Mouse (Mus musculus) embryo, embryonic 11.5 days (tissue): ENCODE data around the gene Abcc4.
"Not testable (repeated sequence)": the region's sequence is repeated elsewhere in the genome, so short reads cannot be mapped to it uniquely, and the experiment has no call there.

Source experiments
- DNase-seq: peaks from one replicate; pipeline ENCODE4 v3.0.0-alpha.2; 2012; ENCODE audit warnings: low read depth, low spot score

Gene Abcc4

DNA sequence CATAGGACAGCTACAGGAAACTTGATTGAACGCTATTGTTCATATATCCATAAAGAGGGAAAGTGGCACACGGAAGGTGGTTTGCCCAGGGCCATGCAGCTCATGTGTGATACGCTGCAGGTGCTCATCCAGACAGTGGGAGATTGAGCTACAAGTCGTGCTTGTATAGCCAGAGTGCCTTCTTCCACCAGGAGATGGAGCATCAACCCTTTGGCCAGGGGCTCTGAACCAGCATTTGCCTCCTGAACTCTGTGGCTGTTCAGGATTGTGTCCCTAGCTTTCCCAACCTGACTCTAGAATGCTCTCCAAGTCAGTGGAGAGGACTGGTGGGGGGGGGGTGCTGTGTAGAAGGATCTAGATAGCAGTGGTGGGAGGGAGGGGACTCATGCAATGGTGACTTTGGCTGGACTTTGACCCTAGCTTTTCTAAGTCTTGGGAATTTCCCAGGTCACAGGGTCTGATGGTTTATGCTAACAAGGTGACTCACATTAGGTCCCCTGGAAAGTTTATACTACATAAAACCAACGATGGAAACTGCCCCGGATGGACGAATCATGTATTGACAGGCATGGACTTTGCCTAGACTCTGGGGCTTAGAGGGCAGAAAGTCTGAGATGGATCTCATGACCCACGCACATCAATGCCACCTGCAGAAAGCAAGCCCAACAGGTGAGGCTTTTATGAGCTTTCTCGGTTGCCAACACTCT, 27.6 kb downstream of the Abcc4 start:
- DNase-seq = no peak

DNA sequence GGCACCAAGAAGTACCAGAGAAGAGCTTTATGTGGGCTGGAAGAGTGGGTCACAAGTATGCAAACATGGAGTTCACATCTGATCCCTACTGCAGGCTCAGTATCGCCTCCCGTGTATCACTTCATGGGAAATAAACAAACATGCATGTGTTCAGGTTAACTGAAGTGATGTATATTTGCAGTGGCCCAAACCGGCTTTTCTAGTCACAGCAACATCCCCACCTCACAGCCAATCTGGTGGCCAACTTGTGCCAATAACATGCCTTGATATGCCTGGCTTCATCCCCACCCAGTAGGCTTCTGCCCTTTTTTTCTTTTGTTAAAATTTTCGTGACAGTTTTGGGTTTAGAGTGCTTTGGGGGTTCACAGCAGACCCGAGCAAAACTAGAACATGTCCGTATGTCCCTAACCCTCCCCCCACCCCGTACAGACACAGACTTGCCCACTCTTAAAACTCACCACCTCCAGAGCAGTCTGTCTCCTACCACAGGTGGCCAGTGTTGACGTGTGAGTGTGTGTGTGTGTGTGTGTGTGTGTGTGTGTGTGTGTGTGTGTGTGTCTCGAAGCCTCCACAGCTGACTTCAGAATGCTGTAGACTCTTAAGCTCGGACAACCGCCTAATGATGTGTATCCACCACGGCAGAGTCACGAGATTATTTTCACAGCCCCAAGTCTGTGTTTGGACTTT, 29.6 kb downstream of the Abcc4 start:
- DNase-seq = no peak

DNA sequence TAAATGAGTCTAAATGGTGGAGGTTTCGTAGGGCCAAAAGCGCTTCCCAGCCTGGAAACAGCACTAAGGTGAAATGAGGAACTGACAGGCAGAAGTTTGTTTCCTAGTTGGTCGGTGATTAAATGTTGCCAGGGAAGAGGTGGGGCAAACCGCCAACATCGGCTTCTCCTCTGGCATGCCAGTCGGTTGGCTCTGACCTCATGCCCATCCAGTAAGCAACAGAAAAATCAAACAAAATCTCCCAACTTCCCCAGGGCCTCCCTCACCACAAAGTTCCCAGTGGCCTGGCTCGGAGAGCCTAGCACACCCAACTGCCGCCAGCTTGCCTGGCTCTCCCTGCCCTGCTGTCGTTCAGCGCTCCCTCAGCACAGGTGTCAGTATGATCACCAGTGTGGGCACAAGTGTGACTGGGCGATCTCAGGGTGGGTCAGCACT, 31.3 kb downstream of the Abcc4 start:
- no peak for DNase-seq

DNA sequence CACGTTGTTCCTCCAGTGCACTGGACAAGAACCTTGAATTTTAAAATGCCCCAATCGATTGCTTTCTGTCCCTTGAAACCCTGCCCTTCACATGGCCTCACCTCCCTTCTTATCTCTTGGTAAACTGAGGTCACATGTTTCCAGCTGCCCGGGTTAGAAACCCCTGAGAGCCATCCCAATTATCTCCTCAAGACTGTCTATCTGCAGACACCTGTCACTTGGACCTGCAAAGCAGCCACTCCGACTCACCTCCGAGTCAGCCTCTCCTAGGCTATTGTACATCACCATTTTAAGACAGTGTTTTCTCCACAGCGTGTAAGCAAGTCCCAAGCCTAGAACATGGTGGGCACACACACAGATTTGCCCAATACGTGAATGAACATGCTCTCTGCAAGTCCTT, 31.8 kb downstream of the Abcc4 start:
- no peak for DNase-seq

DNA sequence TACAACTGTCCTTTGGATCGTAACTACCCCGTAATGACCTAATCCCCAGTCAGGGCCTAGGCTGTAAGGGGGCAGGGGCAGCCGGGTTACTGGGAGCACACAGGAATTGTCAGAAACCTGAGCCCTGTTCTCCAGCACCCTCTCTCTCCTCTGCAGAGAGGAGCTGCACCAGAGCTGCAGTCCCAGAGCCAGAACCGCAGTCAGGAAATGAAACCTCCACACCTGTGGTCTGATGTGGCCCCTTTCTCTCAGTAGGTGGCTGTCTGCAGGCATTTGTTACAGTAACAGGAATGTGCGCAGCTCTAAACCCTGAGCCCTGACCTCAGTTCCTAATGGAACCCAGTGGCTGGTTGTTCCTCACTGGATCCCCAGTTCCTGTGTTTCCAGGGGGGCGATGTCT, 32.5 kb downstream of the Abcc4 start:
- no peak for DNase-seq

DNA sequence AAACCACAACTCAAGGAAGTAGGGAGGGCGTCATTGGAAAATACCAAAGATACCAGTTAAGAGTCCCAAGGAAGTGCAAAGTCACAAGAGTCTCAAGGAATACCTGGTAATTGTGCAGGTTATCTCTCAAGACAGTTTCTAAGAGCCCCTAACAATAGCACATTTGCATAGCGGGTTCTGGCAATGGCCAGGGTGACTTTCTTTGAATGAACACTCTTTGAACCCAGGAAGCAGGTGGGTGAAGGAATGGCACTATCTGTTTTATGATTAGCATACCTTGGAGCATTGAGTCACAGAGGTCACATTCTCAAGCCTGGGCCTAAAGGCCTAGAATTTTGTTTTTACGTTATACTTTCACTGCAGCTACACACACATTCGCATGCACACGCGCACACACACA, 33.1 kb downstream of the Abcc4 start:
- not testable (repeated sequence) for DNase-seq

DNA sequence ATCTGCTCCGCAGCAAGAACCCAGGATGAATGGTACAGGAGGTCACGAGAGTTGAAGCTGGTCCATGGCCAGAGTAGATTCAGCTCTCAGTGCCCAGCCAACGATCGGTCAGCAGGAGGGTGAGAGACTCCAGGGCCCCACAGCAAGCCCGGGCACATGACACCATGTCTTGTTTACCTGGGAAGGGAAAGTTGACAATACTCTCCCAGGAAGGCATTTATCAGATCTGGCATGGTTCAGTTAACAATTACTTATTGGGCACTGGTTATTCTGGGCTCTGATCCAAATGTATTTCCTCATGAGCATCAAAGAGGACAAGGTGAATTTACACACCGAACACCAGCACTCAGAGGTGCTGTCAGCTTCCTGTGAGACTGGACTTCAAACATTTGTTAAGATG, 38.5 kb downstream of the Abcc4 start:
- no peak for DNase-seq

DNA sequence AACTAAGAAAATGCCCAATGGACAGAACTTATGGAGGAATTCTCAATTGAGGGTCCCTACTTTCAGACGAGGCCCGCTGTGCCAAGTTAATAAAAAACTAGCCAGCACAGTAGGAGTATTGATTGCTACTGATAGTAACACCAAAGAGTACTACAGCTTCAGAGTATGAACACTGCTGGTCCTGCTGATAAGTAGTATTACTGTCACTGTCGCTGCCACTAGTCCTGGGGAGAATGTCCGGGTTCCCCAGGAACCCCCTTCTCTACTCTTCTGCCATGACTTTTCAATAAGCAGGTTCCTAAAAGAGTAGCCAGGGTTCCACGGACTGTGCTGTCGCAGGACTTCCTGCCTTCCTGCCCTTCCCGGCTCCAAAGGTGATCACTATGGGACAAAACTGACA, 41.4 kb downstream of the Abcc4 start:
- no peak for DNase-seq

DNA sequence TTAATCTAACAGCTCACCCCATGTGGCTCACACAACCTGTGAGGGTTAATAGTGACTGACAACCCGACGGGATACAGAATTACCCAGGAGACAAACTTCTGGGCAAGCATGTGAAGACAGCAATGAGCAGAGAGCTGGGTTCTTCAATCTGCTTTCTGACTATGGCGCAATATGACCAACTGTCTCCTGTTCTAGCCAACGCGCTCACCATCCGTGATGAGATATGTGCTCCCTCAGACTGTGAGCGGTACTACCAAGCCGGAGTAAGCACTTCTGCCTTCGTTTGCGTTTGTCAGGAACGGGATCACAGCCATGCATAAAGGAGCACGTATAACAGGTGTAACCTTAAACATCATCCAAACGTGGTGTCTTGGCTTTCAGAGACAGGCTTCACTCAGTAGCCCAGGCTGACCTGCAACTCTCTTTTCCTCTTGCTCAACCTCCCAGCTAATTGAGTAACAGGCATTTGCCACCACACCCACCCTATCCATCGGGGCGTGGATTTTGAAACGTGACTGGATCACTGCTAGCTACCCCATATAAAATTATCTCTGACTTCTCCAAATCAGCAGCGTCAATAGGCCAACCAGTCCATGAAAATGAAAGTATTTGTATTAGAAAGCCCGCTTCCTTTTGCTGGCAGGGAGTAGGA, 43.3 kb downstream of the Abcc4 start:
- DNase-seq = no peak

DNA sequence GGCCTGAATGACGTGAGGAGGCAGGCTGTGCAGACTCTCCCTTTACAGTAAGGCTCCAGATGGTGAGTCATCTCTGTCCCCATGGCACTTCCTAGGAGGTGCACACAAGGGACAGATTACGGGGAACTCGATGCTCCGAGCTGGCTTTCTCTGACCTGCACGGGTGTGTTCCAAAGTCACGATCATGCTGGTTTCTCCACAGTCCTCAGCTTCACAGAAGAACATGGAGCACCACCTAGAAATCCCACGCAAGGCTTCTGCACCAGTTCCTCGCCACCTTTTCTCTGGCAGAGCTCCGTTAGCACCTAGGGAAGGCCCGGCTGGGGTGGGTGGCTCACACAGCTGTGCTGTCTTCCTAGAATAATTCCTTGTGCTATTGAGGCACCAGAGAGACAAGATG, 43.9 kb downstream of the Abcc4 start:
- DNase-seq = no peak

DNA sequence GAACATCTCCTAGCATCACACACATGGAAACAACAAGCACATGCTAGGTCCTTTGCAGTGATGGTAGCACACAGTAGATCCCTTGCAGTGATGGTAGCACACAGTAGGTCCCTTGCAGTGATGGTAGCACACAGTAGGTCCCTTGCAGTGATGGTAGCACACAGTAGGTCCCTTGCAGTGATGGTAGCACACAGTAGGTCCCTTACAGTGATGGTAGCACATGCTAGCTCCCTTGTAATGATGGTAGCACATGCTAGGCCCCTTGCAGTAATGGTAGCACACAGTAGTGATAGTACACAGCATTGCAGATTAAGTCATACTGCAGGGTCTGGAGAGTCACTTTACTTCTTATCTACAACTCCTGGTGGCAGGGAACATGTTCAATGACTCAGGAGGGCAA, 46.8 kb downstream of the Abcc4 start:
- no peak for DNase-seq

DNA sequence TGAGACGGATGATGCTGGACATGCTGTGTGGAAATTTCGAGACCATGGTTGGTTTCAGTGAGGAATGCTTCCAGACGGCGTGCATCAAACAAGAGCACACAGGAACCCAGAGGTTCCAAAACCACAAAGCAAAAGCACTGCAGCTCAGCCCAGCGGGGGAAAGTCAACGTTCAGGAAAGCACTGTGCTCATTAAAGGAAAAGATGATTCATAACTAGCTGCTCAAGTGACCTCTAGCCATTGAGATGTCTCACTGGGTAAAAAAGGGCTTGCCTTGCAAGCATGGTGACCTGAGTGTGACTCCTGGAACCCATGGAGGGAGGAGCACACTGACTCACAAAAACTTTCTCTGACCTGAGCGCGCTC, 47.7 kb downstream of the Abcc4 start:
- no peak for DNase-seq

DNA sequence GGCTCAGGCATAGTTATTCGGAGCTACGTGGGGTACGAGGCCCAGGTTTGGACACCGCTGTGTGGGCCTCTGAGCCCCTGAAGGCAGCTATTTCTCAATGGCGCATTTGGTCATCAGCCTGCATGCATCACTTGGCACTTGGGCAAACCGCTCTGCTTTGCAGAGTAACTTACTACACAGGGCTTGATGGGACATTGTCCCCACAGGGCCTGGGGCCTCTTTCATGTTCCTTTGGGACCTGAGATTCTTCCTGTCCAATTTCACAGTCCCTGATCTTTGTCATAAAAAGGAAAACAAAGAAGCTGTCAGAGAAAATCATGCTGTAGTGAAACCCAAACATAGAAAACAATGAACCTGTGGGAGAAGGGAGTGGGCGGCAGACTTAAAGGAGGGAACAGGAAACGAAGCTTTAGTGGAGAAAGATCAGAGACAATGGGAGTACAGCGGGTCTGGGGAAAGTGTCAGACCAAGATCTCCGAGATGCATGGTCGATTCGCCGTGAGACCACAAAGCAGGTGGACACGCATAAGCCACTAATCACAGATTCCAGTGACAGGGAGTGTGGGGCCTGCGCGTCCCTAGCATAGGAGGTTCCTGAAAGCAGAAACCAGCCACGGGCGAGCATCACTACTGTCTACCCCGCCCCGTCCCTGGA, 48.2 kb downstream of the Abcc4 start:
- no peak for DNase-seq

DNA sequence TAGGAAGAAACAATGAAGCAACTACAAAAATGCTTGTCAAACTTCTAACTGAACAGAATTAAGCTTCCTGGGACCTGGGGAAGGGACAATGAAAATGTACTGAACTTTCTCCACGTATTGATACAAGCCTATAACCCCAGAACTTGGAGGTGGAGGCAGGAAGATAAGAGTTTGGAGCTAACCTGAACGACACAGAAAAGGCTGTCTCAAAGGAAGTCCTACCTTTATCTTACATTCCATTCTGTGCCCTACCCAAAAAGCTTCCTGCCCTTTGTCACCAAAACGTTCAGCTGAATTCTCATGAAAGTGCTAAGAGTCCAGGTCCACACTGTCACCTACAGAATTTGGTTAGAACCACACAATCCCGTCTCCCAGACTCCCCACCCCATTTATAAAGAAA, 48.8 kb downstream of the Abcc4 start:
- no peak for DNase-seq

DNA sequence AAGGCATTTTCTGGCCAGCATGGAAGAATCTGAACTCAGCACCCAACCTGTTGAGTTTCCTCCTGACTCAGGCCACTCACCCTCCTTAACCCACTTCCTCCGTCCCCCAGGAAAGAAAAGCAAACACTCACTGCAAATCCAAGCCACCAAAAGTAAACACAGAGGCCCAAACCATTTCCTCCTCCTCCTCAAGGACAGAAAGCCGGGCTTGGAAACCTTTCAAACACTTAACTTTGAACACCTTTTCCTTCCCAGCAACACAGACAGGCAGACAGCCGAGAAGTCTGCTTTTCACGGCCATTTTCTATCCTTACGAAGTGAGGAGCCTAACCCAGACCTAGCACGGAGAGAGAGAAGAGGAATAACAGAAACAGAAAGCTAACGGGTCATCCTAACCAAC, 50.0 kb downstream of the Abcc4 start:
- DNase-seq = no peak

DNA sequence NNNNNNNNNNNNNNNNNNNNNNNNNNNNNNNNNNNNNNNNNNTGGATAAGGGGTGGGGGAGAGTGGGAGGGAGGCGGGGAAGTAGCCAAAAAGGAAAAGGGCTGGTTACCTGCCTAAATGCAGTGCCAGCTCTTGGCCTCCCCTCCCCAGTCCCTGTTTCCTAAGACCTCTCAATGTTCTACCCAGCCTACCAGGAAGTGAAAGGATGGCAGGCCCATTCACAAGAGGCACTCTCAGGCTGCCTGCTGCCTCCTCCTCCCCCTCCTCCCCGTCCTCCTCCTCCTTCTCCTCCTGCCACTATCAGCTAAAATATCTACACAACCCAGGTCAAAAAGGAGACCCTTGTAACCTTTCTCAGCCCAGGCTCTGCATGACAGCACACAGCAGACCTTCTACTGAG, 51.1 kb downstream of the Abcc4 start:
- no peak for DNase-seq

DNA sequence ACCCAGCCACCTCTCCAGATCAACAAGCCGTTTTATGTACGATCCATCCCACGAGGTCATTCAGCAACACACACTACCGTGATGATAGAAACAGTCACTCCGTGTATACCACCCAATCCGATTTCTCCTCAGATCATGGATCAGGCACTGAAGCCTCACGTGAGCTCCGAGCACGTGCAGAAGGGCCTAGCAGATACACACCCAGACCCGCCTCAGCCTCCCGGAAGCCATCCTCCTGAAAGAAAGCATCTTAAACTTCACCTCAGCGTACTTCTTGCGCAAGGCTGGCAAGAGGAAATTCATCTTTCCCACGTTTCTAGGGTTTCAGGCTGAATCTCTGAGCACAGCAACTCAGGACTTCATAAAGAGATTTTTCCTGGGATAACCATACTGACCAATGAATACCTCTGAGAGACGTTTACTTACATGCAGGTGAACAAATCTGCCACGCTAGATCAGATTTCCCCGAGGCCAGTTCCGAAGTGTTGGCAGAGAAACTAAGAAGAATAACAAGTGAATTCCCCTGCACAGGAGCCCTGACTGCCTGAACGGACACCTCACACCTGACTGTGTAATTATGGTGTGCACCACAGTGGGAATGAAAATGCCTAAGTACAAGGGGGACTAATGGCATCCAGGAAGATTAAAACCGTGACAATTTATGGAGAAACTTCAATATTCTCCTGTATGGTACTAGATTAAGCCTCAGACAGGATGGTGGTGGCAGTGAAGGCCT, 54.1 kb downstream of the Abcc4 start:
- DNase-seq = no peak

DNA sequence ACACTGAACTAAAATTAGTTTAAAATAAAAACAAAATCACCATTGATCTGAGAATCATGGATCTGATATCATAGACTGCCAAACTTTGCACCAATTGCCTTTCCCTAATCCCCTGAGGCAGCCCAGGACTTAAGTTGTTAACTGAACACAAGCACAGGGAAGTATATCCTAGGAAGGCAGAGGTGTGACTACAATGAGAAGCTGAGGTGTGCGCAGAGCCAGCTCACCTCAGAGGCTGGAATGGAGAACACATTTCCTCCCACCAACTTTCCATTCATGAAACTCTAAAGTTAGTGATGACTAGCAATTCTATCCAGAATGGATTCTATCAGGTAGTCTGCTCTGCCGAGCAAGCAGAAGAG, 56.1 kb downstream of the Abcc4 start:
- no peak for DNase-seq

DNA sequence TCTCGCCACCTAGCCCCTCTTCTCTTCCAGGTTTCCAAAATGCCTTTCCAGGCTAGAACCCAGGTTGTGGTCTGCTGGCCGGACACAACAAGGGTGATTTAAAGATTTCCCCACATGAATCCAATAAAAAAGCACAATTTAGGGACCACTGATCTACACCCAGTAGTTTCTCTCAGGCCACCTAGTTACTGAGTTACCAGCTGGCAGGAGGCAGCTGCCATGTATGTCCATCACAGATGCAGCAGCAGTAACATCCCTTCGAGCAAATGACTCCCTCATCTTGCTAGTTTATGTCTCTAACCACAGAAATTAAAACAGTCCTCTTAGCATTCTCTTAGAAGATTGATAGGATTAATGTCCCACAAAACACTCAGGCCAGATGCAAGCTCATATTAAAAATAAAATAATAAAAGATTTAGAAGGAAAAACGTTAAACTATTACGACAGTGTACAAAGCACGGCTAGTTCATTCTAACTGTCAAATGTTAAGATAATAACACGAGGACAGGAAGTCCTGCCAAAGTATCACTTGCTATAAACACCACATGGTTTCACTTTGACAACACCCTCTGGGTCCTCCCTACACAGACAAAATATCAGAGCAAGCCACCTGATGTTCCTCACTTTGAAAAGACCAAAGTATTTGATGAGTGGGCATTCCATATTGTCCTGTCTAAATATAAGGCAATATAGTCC, 56.7 kb downstream of the Abcc4 start:
- no peak for DNase-seq

DNA sequence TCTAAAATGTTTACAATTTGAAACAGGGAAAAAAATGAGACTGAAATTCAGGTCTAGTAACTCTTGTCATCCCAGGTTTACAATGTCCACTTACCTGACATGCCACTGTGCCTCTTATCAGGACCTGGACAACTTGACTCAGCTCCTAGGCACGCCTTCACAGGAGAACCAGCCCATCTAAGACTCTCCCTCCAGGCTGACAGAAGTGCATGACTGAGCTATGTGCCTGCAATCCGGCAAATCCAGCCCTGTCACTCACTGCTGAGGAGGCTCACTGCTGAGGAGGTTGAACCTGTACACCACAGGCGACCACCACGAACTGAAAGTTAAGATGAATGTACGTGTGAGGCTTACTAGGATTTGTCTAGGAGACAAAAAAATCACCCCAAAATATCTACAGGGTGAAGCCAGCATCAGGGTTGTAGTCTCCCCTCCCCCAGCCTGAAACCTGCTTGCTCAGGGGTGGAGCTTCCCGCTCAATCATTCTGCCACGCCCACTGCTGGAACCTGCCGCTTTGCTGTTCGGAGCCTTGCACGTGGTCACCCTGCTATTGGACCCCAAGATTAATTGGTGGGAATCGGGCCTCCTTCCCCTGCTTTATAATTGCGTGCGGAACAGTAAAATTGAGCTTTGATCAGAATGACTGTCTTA, 63.0 kb downstream of the Abcc4 start:
- DNase-seq = not testable (repeated sequence)

DNA sequence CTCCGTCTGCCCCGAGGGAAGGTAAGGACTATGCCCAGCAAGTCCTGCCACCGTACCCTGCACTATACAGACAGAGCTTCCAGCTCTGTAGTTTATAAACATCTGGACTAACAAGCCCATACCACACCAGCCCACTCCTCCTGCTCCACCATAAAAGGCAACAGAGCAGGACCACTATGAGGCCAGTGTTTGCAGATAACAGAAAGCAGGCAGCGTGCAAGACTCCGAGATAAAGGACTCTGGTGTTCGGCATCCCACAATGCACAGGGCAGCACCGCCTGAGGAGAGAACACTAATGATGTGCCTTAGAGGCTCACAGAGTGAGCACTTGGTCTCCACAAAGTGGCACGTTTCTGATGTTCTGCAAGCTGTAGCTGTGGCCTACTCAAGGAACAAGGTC, 63.9 kb downstream of the Abcc4 start:
- DNase-seq = no peak
